Mouse (Mus musculus) embryonic fibroblast, embryonic 13.5 days (primary cell): Measurements from ENCODE around the gene Lrfn3. TPM values are rescaled to one million over a fixed set of nuclear protein-coding genes. Genes with fewer than 3 reads are reported as not detected.

Experiments used
- H3K27ac ChIP-seq: 2 replicates; pipeline ENCODE4 v1.5.1; 2012; ENCODE audit warnings: low read length, control low read depth, inconsistent platforms; ENCODE audit not compliant: insufficient read depth
- H3K4me1 ChIP-seq: 2 replicates; pipeline ENCODE4 v1.6.1; 2011; ENCODE audit warnings: low read length; ENCODE audit not compliant: control insufficient read depth, insufficient read depth
- H3K4me3 ChIP-seq: 2 replicates; pipeline ENCODE4 v1.5.1; 2011; ENCODE audit warnings: mild to moderate bottlenecking, control low read depth, low read length; ENCODE audit not compliant: insufficient read depth
- CTCF ChIP-seq: IDR thresholded peaks from 2 replicates; pipeline ENCODE4 v1.5.1; 2011; ENCODE audit warnings: mild to moderate bottlenecking, control low read depth, low read length, moderate library complexity, borderline replicate concordance; ENCODE audit not compliant: insufficient read depth
- POLR2A ChIP-seq: IDR thresholded peaks from 2 replicates; pipeline ENCODE4 v1.6.1; 2011; ENCODE audit warnings: low read depth, mild to moderate bottlenecking, control low read depth, low read length, moderate library complexity
- polyA plus RNA-seq: library from polyadenylated mRNA; stranded (reverse); fragments of >200 nt; gene quantifications from 2 replicates; pipeline ENCODE4 v1.2.4, GENCODE M21; 2011; ENCODE audit warnings: low read depth; ENCODE audit not compliant: missing spikeins, insufficient read length

Gene Lrfn3
- polyA plus RNA-seq, 1 experiment, result 7.6 TPM

DNA sequence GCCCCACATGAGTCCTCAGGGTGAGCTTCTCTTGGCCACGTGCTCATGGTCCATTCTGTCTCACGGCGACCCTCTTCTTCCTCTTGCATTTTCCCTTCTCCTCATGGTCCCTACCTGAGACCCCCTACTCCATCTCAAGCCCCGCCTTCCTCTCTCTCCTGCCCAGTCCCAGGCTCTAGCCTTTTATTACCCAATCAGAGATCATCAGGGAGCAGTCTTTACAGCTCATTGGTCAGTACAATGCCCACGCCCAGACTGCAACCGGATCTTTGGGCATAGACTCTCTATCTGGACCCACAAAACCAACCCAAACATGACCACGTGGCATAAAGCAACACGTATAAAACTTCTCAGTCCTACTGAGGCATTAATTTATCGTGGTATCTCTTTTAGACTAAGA is 21.5 kb upstream of the Lrfn3 start:
- TF ChIP-seq POLR2A (no peak), CTCF (no peak)
- Histone ChIP-seq H3K4me1 (no peaks in the 10 kb centered on the region), H3K4me3 (no peak overlapping the region), H3K27ac (no peak overlapping the region)

- H3K4me1 ChIP-seq, result no peaks in the 10 kb centered on the region
- TF ChIP-seq CTCF (no peak), POLR2A (no peak)
- no peak overlapping the region for H3K27ac ChIP-seq
- no peak overlapping the region for H3K4me3 ChIP-seq
These were observed 17.5 kb upstream of the Lrfn3 start for GRCm38 (mm10) chr7:30380061-30380460.

GRCm38 (mm10) chr7:30373501-30373962 is 11.0 kb upstream of the Lrfn3 start:
- Histone ChIP-seq H3K27ac (no peak overlapping the region), H3K4me3 (peak overlapping the region; percentile 45), H3K4me1 (no peaks in the 10 kb centered on the region)
- TF ChIP-seq CTCF (peak; percentile 95), POLR2A (peak; percentile 93)

- Histone ChIP-seq H3K4me1 (no peaks in the 10 kb centered on the region), H3K27ac (no peak overlapping the region), H3K4me3 (no peak overlapping the region)
- TF ChIP-seq POLR2A, result no peak
- TF ChIP-seq CTCF, result no peak
These were observed 4.9 kb upstream of the Lrfn3 start for GRCm38 (mm10) chr7:30367466-30367865.

DNA sequence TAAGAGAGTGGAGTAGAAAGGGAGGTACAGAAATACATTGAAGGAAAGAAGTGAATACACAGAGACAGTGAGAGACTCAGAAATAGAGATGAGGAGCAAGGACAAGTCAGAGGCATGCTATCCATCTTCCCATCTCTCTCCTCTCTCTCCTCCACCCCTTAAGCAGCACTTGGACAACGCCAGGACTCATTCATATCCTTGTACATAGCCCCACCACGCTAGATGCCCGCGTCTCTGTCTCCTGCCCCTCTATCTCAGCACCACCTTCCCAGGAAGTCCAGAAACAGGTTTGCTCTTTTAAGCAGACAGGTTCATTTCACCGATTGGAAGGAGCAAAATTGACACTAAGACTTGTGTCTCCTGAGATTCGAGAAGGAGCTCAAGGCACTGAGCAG is 769 bp upstream of the Lrfn3 start:
- no peaks in the 10 kb centered on the region for H3K4me1 ChIP-seq
- TF ChIP-seq CTCF (no peak), POLR2A (no peak)
- no peak overlapping the region for H3K27ac ChIP-seq
- peak overlapping the region; percentile 31 for H3K4me3 ChIP-seq

DNA sequence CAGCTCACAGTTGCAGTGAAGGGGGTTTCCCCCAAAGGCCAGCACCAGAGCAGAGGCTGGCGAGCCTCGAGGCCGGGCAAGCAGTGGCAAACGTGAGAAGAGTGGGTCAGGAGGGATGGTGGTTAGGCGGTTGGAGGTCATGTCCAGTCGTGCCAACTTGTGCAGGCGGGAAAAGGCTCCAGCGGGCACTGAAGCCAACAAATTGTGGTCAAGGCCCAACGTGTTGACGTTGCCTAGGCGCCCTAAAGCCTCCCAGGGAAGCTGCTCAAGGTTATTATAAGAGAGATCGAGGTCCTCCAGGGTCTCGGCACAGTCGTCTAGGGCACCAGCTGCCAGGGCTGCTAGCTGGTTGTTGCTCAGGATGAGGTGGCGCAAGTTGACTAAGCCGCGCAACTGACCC is 2.5 kb downstream of the Lrfn3 start:
- Histone ChIP-seq H3K4me1 (no peaks in the 10 kb centered on the region), H3K27ac (no peak overlapping the region), H3K4me3 (no peak overlapping the region)
- no peak for TF ChIP-seq CTCF
- no peak for TF ChIP-seq POLR2A

- Histone ChIP-seq H3K4me3 (no peak overlapping the region), H3K4me1 (no peaks in the 10 kb centered on the region), H3K27ac (no peak overlapping the region)
- TF ChIP-seq CTCF (no peak), POLR2A (no peak)
These were observed 3.2 kb downstream of the Lrfn3 start for GRCm38 (mm10) chr7:30359276-30359865.

- Histone ChIP-seq H3K4me3 (no peak overlapping the region), H3K4me1 (no peaks in the 10 kb centered on the region), H3K27ac (no peak overlapping the region)
- no peak for TF ChIP-seq POLR2A
These were observed 4.0 kb downstream of the Lrfn3 start for GRCm38 (mm10) chr7:30358378-30359186.

DNA sequence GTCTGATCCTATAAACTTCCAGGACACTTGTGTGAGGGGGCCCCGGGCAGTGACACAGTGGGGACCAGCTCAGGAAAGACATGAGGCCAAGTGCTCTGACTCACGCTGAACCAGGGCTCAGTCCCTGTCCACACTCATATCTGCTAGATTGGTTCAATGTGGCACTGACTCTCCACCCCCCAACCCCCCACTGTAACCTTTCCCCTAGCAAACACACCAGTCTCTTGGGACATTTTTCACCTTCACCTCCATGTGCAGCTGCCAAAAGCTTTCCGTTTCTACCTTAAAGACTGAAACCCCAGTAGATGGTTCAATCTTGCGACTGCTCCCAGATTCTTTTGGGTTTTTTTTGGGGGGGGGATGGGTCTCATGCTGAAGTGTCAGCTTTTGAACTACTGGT is 8.5 kb downstream of the Lrfn3 start:
- no peak overlapping the region for H3K27ac ChIP-seq
- H3K4me1 ChIP-seq, result no peaks in the 10 kb centered on the region
- no peak overlapping the region for H3K4me3 ChIP-seq
- TF ChIP-seq POLR2A (no peak), CTCF (no peak)

DNA sequence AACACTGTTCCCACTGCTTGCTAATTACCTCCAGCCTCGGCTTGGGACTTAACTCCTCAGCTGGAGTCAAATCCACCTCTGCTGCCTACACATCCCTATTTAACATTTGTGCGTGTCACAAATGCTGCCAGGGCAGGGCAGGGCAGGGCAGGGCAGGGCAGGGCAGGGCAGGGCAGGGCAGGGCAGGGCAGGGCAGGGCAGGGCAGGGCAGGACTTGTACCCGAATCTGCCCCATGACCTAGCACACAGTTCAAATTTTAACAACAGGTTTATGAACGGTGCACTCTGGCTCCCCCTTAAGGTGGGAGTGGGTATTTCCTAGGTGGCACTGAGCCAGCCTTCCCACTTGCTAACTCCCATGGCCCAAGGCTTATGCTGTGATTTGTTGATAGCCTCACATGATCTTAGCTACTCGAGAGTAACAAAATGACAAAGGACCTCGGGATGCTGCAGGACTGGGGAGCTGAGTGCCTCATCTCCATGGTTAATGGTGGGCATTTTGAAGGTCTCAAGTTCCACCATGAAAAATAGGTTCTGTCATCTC is 9.2 kb downstream of the Lrfn3 start:
- TF ChIP-seq CTCF (peak; percentile 37; the same call in 1 of the 2 replicates), POLR2A (no peak)
- Histone ChIP-seq H3K4me3 (no peak overlapping the region), H3K27ac (no peak overlapping the region), H3K4me1 (no peaks in the 10 kb centered on the region)
